Mouse (Mus musculus): ENCODE data around the gene Pim3.

DNA sequence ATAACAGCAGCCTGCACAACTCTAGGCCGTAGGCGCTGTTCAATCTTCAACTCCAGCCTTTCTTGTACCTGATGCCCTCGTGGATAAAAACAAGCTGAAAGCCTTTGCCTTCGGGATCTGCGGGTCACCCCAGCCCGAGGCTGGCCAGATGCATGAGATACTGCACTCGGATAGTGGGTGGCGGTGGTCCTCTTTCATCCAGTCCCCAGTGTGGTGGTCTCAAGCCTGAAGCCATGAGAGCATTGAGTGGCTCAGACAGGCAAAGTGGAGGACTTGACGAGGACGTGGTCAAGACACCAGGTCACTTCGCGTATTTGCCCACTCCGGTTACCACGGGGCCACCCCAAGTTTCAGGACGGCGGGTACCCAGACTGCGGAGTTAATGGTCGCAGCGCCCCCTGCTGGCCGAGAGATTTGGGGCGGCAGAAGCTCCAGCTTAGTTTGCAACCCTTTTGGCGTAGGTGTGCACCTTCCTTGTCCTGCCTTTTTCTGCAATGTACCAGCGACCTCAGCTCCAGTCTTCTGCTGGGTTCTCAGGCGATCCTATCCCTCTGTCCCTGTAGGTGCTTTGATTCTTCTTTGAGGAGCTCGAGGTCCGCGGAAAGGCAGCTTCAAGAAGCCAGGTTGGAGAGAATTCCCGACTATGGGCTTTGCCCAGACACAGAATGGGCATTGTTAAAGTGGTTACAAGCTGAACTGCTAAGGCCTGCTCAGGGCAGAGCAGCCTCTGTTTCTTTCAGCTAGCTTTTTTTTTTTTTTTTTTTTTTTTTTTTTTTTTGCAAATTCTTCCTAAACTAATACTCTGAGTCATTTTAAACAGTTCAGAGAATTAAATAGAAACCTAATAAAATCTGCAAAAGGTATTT, 14.4 kb downstream of the Pim3 start:
- TF ChIP-seq CTCF (IDR thresholded peaks at IDR 0.05; ENCODE audit: extremely low read depth, insufficient read length, insufficient replicate concordance, low read depth, low read length) (peak; percentile 88), POLR2A (IDR thresholded peaks at IDR 0.05; ENCODE audit: low read depth, low read length) (no peak)
